Mouse (Mus musculus): Measurements from ENCODE around the gene Rnf41.

- no peak for TF ChIP-seq CTCF (IDR thresholded peaks at IDR 0.05; ENCODE audit: low read depth)
- no peak for TF ChIP-seq EP300 (IDR thresholded peaks at IDR 0.05; ENCODE audit: low read depth)
Measured at GRCm38 (mm10) chr10:128458719-128459408, 47.4 kb downstream of the Rnf41 start, which contains the start of gene Smarcc2.
